Mouse (Mus musculus) adrenal gland, adult 2 months (tissue): ENCODE results near the gene Anks1. TPM values are rescaled to one million over a fixed set of nuclear protein-coding genes. Genes with fewer than 3 reads are reported as not detected.
"Not testable (repeated sequence)": the region's sequence is repeated elsewhere in the genome, so short reads cannot be mapped to it uniquely, and the experiment has no call there.

Experiments
- DNase-seq: peaks from one replicate; pipeline ENCODE4 v3.0.0; 2021
- polyA plus RNA-seq: library from polyadenylated mRNA; depleted of rRNA; stranded (reverse); fragments of >200 nt; gene quantifications from 2 replicates; pipeline ENCODE4 v1.2.3, GENCODE M21; 2012
- total RNA-seq, 2 experiments: library from RNA; stranded (reverse); gene quantifications; 2 replicates each; pipeline ENCODE4 v1.2.3; 2021

Gene Anks1
- total and polyA plus RNA-seq, 3 experiments = 23.5 to 41.3 (median 24.9) TPM

DNA sequence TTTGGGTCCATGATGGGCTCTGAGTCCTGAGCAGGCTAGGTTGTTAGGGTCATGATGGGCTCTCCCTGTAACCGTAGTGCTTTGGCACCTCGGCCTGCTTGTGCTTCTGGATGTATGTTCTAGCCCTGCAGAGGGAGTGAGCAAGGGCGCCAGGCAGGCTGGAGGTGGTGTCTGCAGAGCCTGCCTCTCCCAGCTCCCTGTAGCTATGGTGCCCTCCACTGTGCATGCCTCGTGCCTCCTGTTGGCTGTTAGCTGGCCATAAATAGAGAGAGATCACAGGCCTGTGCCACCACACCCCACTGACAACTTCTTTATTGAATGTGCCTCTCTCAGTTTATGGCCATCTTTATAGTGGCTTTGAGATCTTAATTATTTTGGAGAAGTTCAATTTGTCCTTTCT, 87.2 kb downstream of the Anks1 start:
- DNase-seq = no peak

DNA sequence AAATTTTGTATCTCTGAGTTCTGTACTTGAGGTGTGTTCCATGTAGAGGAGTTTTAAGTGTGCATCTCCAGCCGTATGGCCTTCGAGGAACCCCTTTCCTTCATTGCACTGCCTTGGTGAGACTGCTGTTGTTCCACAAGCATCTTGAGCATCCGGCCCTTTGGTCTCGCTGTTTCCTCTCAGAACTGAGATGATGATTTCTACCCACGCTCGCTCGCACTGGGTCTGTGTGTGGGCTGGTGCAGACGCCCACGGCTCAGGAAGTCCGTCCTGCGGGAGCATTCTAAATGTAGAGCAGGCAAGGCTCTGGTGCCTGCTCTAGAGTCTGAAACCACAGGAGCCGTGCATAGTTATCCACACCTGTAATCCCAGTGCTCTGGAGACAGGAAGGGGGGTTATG, 88.1 kb downstream of the Anks1 start:
- DNase-seq = no peak

DNA sequence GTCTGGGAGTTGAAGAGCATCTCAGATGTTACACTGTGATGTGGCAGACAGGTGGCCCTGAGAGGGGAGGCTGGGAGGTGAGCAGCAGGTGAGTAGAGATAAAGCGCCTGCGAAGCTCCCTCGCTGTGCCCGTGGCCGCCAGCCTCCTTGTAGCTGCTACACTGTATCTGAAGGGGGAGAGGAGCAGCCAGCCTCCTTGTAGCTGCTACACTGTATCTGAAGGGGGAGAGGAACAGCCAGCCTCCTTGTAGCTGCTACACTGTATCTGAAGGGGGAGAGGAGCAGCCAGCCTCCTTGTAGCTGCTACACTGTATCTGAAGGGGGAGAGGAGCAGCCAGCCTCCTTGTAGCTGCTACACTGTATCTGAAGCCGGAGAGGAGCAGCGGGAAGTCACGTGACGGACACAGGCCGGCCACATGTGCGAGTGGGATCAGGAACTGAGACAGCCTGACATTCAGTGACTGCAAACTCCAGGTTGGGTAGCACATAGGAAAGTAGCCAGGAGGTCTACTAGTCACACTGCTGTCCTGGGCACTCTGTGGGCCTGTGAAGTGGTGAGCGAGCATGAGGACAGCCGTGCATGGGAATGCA, 90.7 kb downstream of the Anks1 start:
- DNase-seq = not testable (repeated sequence)

DNA sequence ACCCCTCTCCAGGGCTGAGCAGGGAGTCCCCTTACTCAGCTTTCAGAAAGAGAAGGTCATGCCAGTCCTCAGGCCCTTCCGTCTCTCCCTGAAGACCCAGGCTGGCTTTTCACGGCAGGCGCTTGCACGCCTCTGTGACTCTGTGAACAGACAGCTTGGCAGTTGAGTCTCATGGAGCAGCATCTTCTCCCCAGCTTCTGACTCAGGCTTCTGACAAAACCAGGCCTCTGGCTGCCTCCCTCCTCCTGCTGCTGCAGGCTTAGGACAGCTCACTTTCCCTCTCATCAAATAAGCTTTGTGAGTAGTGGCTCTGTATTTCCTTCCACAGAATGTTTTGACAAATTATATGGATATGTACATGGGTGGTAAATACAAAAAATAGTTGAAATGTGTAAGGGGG, 91.3 kb downstream of the Anks1 start:
- DNase-seq = no peak

DNA sequence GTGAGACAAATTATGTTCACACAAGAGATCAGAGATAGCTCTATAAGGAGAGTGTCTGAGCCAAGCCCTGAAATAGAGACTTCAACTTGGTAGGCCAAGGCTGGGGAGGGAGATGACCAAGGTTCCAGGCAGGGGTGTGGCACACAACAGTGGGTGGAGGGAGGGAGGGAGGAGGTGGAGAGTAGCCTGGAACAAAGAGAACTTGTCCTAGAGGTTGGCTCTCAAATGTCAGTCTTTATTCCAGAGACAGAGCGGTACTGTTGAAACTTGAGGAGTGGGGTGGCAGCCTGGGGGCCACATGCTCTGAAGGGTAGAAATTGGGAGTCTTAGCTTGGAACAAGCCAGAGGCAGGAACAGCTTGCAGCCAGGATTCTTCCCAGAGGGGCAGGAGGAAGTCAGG, 91.7 kb downstream of the Anks1 start:
- peak; percentile 38 for DNase-seq

DNA sequence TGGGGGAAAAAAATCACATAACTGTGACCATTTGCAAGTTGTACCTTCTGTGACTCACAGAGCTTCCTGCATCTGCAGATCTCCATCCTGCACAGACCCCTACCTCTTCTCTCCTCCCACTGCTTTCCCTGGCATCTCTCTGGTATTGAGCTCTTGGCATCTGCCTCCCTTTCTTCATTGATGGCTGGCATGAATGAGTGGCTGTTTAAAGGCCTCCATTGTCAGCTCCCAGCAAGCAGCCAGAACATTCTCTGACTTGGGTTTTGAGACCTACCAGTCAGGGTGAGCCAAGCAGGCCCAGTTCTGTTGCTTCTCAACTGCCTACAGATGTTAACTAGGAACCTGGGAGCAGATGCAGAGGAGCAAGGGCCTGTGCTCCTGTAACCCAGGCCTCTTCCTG, 96.3 kb downstream of the Anks1 start:
- DNase-seq = no peak

DNA sequence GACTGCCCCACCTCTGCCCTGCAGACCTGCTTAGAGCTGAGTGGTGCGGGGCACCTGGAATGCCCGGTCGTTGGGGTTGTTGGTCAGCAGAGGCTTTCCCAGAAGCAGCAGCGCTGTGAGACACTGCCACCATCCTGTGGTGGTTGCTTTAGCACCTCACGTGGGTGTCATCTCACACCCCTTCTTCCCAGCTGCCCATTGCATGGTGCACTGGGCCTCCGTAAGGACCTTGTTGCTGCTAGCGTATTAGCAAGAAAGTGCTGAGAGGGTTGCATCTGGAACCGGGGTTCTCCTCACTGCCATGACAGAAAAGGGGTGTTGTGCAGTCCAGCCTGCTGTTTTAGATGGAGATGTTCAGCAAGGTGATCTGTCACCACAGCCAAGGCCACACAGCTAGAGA, 97.1 kb downstream of the Anks1 start:
- DNase-seq = no peak

DNA sequence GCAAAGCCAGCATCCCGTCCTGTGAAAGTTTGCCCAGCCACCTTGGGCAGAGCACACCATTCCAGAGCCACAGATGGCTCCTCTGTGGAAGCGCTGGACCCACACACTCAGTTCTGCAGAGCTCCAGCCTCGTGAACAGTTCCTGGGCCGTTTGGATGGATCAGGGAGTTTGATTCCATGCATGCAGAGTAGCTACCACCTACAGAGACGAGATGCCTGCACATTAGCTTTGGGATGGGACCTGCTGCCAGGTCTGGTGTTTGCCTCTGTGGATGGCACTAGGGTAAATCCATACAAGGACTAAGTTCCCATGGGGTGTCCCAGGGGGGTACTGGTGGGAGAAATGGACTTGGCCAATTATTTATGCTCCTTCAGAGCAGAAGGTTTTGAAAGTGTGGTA, 97.5 kb downstream of the Anks1 start:
- no peak for DNase-seq

DNA sequence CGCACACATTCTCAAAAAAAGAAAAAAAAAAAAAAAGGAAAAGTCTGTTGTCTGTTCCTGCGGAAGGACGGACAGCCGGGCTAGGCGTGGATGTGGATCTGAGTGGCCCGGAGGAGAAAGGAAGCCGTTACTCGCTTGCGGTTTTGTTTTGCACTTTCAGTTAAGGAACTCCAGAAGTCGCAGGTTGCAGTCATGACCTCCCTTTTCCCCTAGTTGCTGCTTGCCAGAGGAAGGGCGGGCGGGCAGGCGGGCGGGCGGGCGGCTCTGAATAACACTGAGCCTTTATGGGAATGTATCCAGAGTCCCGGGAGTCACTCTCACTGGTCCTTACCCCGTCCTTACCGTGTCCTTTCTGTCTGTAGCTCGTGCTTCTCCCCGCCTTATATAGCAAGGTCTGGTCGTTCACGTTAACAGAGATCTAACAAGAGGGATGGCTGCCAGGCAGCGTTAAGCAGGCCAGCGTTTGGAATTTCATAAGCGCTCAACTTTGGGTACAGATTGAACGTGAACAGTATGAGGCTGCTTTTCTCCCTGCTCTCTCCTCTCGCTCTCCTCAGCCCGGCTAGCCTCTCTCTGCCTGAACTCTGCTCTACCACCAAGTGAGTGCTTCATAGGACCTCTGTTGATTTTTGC, 98.2 kb downstream of the Anks1 start:
- peak; percentile 72 for DNase-seq

DNA sequence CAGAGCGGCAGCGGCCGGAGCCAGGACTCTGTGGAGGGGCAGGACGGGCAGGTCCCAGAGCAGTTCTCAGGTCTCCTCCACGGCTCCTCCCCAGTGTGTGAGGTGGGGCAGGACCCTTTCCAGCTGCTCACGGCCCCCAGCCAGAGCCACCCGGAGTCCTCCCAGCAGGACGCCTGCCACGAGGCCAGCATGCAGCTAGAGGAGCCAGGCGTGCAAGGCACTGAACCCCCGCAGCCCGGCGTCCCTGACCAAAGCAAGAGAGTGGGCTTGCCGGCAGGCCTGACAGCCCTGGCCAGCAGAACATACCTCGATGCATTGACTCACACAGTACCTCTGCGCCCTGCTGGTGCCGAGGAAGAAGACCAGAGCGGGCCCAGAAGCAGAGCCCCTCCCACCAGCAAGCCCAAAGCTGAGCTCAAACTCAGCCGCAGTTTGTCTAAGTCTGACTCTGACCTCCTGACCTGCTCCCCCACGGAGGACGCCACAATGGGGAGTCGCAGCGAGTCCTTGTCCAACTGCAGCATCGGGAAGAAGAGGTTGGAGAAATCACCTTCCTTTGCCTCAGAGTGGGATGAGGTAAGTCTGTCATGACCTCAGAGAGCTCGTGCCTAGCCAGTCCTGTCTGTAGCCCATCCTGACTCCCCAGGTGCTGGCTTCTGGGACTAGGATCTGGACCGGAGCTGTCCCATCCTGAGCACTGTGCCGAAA, 98.9 kb downstream of the Anks1 start:
- DNase-seq = peak; percentile 41

DNA sequence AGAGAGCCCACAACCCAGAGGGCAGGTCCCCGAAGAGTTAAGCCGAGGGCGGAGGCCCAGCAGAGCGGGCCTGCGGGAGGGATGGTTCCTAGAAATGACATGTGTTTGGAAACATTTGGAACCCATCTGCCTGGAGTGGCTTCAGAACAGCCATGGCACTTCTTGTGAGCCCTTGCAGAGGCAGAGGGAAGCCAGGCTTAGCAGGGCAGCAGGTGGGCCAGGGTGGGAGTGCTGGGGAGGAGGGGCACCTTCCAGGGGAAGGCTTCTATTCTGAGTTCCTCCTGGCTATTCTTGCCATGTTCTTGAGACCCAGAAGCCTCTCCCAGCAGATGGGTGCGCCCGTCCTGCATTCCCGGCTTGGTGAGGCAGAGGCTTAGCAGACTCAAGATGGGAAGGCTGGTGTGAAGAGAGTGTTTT, 99.5 kb downstream of the Anks1 start:
- DNase-seq = no peak

DNA sequence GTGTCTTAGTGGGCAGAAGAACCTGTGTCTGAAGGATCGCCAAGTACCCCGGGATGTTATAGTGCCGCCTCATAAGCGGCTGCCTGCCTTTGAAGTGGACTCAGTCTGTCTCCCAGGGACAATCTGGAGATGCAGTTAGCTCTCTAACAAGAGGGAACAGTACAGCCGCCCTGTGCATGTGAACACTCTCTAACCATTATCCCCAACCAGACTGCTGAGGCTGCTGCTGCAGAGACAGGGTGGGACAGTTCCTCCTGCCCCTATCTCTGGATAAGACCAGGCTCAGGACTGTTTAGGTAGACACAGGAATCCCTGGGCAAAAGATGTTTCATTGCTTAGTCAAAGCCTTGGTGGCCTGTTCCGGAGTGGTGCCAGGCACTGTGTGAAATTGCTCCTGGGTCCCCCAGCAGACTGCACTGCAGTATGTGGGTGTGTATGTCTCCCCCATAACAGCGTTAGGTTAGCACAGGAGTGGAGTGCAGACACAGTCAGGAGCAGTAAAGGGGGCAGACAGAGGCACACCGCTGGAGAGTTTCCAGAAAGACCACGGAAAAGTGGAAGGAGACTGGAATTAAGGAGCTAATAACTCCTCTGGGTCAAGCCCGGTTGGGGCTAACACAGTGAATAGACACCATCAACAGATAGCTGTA, 100.1 kb downstream of the Anks1 start:
- no peak for DNase-seq

DNA sequence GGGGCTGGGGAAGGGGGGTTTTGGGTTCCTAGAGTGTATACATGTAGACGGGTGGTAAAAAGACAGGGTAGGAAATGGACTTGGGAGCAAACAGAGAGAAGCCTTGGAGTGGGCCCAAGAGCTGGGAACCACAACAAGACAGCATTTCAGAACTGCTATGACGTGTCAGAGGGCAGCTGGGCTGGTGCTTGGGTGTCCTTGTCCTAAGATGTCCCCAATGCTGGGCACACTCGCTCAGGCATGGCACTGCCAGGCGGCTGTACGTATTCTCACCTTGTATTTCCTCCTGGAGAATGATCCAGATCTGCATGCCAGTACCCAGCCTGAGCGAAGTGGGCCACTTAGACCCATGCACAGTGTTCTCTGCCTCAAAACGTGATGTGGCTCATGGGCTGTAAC, 100.6 kb downstream of the Anks1 start:
- DNase-seq = peak; percentile 85

DNA sequence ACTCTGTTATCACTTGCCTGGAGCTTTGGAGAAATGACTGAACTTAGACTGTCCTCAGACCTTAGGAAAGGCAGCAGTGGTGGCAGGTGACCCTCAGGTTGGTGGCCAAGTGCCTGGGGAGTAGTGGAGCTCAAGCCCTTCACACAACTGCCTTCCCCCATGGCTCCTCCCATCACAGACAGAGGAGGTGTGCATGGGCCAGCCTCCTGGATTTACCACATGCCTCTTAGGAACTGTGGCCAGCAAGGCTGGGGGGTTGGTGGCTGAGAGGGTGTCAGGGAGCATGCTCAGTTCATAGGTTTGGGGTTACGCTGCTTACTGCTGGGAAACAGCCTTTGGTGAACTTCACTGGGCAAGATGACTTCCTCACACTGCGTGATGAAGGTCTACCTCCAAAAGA, 101.8 kb downstream of the Anks1 start:
- no peak for DNase-seq

DNA sequence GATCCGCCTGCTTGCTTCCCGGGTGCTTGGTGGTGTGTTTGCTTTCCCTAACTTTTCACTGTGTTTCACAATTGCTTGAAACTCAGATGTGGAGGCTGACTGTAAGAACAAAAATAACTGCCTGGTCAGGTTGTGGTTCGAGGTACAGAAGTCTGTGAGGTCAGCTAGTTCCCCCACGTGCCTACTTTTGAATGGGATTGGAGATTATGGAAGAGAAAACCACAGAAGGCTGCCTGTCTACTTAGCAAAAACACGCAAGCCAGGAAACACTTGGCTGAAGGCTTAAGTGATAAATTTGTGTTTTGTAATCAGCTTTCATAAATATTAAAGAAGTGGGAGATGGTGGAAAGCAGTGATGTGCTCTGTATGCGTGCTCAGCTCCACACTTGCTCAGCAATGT, 103.7 kb downstream of the Anks1 start:
- peak; percentile 41 for DNase-seq

DNA sequence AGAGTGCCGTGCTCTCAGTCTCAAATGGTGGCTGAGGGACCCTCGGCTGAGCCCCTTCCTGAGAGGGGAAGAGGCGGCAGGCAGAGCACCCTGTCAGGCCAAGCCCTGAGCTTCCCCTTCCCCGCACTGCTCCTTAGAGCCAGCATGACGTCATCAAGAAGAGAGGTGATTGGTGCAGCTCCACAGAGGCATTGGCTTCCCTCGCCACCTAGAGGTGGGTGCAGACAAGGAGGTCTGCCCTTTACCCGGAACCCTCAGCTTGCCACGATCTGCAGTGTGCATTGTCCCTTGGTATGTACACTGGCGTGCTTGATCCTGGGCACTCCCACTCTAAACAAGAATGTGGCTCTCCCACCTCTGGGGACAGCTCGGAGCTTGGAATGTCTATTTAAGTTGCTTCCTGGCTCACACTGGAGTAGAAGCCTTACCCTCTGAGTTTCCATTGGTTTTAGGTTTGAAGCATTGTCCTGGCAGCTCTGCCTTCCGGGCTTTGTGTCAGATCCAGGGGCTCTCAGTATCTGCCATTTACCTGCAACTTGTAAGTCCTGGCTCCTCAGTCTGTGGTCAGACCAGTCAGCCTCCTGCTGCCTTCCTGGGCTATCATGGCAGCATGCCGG, 104.3 kb downstream of the Anks1 start:
- peak; percentile 71 for DNase-seq

DNA sequence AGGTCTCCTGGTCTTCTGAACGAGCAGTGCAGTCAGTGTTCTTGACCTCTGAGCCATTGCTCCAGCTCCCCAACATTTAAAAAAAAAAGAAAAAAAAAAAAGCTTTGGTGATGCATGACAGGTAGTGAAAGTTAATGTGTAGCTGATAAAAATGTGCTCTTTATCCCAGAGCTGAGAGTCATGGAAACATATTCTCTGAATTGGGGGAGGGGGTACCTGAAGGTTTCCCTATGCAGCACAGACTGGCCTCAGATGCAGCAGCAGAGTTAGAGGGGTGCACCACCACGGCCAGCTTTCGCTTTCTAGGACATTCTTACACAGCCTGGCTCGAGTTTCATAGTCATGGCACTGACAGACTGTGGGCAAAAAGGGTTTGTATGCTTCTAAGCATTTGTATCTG, 105.3 kb downstream of the Anks1 start:
- DNase-seq = no peak

DNA sequence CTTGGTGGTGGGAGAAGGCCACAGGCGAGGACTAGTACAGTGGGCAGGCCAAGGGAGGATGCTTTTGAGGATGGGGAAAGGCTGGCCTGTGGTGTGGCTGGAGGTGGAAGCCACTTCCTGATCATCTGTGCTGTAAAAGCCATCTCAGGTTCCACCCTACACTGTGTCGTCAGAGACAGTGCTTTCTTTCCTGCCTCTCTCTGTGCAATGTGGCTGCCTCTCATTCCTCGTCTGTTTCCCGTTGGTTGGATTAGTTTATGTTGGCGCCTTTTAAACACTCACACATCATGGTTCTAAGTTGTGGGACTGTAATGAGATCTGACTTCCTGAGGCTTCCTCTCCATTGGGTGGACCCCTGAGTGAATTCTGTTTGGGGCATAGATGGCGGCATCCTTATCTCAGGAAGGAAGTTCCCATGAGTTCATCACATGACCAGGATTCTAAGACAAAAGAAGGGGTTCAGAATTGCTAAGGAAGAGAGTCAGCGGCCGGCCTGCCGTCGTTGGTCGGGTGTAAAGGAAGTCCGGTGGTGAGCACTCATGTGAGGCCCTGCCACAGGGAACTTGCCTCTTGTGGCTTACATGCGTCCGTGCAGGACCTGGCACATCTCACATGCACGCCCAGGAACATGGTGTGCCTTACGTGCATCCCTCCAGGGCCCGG, 106.1 kb downstream of the Anks1 start:
- DNase-seq = peak; percentile 51

DNA sequence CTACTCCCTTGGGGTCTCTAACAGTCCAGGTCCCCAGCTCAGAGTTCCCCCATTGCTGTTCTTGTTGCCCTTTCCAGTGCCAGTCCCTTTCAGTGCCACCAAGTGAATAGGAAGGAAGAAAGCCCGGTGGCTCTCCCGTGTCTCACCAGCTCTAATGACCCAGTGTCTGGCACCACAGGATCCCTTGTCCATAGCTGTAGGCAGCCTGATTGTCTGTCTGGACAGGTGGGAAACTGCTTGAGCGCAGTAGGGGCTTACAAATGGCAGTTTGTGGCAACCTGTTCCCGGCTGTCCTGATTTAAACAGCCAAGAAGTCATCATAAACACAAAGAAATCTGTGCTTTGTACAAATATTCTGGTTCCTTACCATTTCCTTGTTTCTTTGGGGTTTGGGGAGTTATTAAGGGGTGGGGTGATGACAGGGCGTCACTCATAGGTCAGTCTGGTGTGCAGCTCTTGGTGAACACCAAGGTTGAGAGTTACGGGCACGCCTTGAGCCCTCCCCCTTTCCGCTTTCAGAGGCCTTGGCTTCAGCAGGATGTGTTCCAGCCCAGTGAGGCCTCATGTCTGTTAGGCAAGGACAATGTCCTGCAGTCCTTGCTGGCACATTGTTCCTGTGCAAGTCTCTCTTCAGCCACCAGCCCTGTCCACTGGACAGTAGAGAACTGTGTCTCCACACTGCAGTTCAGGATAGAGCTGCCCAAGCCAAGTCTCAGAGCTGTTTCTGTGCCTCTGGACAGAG, 107.1 kb downstream of the Anks1 start:
- peak; percentile 91 for DNase-seq

DNA sequence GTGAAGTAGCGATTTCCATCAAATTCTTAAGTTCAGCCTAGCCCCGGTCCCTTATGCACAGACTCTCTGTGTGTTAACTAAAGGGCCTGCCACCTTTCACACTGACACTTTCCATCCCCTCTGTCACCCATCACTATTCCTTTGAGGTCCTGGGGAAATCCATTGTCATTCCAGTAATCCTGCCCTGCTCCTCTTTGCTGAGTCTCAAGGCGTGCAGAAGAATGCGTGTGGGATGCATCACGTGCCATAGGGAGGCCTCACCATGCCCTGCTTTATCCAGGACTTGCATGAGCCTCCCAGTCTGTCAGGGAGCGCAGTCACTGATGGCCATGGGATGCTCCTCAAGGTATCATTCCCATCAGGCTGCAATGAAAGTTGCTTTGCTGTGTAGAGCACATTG, 109.2 kb downstream of the Anks1 start:
- DNase-seq = no peak

DNA sequence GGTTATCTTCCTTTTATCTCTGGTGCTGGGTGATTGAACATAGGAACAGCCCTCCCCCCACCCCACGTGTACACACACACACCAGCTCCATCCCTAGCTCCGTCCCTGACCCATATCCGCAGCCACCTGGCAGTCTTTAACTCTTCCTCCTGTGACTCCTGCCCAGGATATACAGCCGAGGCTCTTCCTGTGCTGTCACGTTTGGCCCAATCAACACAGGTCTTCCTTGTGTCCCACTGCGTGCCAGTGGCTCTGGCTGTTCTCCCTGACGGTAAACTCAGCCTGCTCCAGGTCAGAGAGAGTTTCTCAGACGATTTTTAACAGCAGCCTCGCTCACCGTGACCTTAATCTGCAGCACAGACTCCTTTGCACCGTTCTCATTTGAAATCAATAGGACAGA, 109.7 kb downstream of the Anks1 start:
- no peak for DNase-seq
